Mouse (Mus musculus) neural tube, embryonic 10.5 days (tissue): ENCODE measurements around the gene Rpn2.

Experiments
- DNase-seq: peaks from one replicate; pipeline ENCODE4 v3.0.0-alpha.2; 2017; ENCODE audit warnings: low spot score; ENCODE audit errors: extremely low spot score

Rpn2 gene

GRCm38 (mm10) chr2:157309611-157310010, 30.8 kb downstream of the Rpn2 start:
- DNase-seq, result no peak

DNA sequence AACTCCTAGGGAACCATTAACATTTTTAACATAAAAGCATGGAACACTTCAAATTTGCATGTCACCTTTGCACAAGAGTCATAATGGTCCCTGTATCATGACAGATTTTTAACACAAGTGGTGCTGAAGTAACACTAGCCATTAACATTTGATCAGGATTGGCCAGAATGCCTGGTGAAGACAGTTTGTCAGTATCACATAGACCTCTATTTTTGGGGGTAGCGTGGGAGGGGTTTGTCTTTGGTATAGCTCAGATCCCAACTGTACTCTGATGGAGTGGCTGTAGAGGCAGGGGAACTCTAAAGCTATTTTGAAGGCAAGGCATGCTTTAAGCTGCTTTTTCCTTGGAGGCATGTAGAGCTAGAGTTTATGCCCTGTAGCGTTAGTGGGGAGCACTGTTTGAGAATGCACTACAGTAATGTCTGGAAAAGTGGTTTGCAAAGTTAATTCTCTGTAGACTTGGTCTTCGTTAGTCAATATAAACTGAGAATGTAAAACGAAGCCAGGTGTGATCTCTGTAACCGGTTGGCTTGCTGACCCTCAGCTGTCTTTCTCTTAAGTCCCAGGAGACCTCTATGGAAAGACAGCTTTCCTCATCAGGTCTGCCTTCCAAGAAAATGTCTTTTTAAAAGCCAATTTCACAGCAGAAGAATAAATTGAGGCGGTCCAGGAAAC, 32.3 kb downstream of the Rpn2 start:
- no peak for DNase-seq

DNA sequence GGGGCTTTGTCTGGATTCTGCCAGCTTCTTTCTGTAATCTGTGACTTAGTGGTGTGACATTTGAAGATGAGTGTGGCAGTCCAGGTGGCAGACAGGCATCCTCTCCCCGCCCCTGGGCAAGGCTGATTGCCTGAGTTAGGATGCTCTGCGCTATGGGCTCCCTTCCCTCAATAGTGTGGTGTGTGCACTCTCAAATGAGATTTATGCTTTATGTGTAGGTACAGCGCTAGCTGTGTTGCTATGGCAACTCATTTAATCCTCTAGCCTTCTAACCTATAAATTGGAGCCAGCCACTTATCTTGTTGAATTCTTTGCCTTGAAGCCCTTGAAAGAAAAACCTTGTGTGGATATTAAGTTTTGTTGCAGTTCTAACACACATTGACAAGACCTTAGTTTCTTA, 34.9 kb downstream of the Rpn2 start:
- DNase-seq, result no peak

DNA sequence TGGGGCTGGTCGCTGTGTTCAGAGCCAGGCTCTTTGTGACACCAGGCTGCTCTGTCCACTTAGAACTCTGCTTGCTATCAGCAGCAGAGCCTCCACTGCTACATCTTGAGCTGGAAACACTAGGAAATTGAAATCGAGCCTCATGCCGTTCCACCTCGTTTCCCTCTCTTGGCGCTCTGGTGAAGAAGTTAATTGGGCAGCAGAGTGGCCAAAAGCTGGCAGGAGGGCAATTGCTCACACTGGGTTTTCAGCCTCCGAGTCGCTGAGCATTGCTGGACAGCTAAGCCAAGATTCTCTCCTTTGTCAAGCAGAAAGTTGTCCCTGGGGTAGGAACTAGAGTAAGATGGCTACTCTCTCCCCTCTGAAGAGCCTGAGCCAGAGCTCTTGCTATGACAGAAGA, 35.5 kb downstream of the Rpn2 start:
- no peak for DNase-seq

GRCm38 (mm10) chr2:157315486-157315885, 36.7 kb downstream of the Rpn2 start:
- DNase-seq, result no peak

GRCm38 (mm10) chr2:157316358-157316933, 37.6 kb downstream of the Rpn2 start:
- DNase-seq, result no peak

DNA sequence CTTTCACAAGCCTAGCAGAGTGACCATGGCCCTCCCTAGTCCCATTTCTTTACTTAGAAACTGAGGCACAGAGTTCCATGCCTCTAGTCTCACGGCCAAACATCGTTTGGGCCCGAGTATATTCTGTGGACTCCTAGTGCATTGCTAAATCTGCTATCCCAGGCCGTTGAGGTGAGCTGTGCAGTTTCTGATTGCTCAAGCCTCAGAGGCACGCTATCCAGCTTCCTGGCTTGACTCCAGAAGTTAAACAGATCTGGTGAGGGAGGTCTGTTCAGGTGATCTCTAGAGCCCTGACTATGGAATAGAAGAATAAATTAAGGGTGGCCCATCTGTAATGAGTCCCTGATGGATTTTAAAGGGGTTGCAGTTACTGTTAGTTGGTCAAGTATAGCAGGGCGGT, 38.4 kb downstream of the Rpn2 start:
- no peak for DNase-seq

DNA sequence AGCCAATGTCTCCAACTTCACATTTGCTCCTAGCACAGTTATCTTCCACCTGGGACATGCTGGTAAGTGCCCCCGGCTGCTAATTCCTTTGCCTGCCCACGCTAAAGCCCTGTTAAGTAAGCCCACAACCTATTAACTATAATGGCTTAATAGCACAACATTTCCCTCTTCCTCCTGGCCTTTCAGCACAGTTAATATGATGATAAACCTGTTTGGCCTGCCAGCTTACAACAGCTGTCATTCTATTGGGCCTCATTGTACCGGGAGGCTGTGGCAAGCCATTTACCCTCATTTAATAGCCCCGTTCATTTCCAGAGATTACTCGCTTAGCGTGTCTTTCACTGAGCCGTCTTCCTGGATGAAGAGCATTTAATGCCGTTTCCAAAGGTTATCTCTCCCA, 41.3 kb downstream of the Rpn2 start:
- no peak for DNase-seq

- DNase-seq, result no peak
Measured at GRCm38 (mm10) chr2:157320886-157321285, 42.1 kb downstream of the Rpn2 start.

- no peak for DNase-seq
Measured at GRCm38 (mm10) chr2:157322029-157322766, 43.4 kb downstream of the Rpn2 start.

GRCm38 (mm10) chr2:157325238-157325637, 46.4 kb downstream of the Rpn2 start:
- DNase-seq, result no peak

DNA sequence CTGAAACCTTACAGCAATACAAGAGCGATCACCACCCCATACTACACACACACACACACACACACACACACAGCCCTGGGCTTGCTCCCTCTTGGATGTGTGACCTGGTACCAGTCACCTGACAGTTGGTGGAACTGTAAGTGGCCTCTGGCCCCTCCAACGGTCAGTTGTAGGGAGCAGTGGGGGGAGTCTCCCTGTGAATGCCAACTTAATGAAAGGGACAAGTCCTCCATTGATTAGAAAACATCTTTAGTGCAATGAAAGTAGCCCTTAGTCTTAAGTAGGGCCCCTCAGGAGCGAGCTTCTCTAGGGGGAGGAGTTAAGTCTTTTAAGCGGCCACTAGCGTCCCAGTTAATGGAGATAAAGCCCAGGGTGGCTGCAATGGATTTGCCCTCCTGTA, 49.3 kb downstream of the Rpn2 start:
- no peak for DNase-seq

- DNase-seq, result peak; percentile 30
Measured at GRCm38 (mm10) chr2:157328570-157328969, 49.8 kb downstream of the Rpn2 start.

GRCm38 (mm10) chr2:157332059-157332458, 53.2 kb downstream of the Rpn2 start:
- DNase-seq, result no peak

GRCm38 (mm10) chr2:157338663-157339062, 59.8 kb downstream of the Rpn2 start:
- peak; percentile 81 for DNase-seq

DNA sequence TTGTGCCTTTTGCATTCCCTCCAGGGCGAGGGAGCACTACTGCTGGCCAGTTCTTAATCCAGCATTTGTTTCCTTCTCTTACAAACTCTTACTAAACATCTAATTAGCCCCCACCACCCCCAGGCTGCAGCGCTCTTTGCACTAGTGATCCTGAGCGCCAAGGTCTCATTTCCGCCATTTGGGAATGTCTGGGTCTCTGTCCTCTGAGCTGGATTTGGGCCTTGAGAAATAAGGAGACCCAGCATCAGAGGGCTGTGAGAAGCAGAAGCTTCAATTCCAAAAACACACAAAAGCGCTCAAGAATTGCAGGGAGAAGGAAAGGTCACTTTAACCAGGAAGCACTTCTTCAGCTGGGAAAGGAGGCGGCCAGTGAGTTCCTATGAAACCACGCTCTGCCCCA, 60.7 kb downstream of the Rpn2 start:
- DNase-seq, result no peak

DNA sequence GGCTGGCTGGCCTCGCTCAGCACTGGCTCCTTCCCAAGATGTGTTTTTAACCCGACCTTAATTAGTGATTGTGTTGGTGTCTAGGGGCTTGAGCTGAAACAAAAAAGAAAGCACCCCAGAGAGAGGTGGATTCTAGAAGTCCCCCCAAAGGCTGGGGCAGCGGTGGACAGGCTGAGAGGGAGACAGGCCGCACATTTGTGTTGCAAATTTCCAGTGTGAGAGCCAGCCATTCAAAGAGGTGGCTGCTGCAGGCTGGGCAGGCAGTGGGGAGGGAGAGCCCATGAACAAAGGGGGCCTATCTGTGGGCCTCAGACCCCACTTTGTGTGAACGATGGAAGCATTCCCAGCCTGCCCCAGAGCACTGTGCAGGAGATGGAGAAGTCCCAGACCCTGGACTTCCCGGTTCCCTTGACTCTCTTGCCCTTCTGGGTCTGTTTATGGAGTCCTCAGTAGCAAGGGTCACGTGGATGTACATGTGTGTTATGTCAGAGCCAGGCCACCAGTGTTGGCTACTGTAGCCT, 61.5 kb downstream of the Rpn2 start:
- DNase-seq, result no peak

GRCm38 (mm10) chr2:157341554-157342270, 62.9 kb downstream of the Rpn2 start:
- DNase-seq, result peak; percentile 90

GRCm38 (mm10) chr2:157342328-157342926, 63.6 kb downstream of the Rpn2 start:
- no peak for DNase-seq

- no peak for DNase-seq
Measured at GRCm38 (mm10) chr2:157343337-157343736, 64.5 kb downstream of the Rpn2 start.

DNA sequence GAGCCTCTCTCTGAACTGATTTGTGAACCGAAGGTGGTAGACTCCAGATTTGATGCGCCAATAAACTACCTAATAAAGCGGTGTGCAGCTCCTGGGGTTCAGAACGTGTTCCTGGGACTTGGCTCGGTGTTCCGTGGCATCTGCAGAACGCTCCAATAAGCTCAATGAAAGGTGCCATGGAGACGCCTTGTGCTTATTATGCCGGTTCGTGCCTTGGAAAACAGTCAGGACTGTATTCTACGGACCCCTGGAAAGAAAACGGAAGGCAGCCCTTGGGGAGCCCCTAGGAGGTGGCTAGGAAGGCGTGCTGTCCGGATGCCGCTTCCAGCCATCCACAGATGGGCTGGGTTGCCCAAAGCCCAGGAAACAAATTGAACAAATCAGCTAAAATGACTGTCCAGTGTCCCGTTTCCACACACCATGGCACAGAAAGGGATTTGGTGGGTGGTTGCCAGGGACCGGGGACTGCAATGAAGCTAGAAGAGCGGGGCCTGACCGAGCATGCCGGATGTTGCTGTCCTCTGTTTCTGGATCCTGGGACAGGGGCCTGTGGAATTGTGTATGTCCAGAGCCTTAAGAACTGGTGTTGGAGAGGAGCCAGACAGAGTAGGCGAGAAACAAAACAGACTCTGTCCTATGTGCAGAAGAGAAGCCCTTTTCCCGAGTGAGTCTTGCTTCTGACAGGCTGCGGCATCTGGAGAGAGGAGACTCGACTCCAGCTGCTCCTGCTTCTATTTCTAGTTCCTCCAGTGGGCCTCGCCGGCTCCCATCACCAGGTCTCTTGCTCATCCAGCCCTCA, 68.7 kb downstream of the Rpn2 start, which contains the start of gene Ghrh:
TSS of gene Ghrh (minus strand) at position 146 of the 799 bp plus-strand sequence.
- no peak for DNase-seq
